Mouse (Mus musculus) embryonic facial prominence, embryonic 10.5 days (tissue): Measurements from ENCODE around the gene Hdgf. TPM values are rescaled to one million over a fixed set of nuclear protein-coding genes. Genes with fewer than 3 reads are reported as not detected.

Experiments
- polyA plus RNA-seq: library from polyadenylated mRNA; unstranded; fragments of >200 nt; fragmentation: Nextera tagmentation; extraction: Ambion mirVana; gene quantifications from 2 replicates; pipeline ENCODE4 v1.2.1, GENCODE M21; 2016

Gene Hdgf
- polyA plus RNA-seq, 1 experiment from 2014 or later, result 269 TPM

Other genes starting within 250 kb of the Hdgf start
- gene Lrrc71, start 157.7 kb upstream of the Hdgf start, polyA plus RNA-seq, result 0.28 and 0.41 TPM in 2 replicates
- gene Ntrk1, start 111.2 kb upstream of the Hdgf start, polyA plus RNA-seq, result 10.7 and 11.0 TPM in 2 replicates
- gene Insrr, start 109.4 kb upstream of the Hdgf start, polyA plus RNA-seq, result 0.49 and 0.54 TPM in 2 replicates
- gene Pear1, start 82.0 kb upstream of the Hdgf start, polyA plus RNA-seq, result 12.2 and 13.4 TPM in 2 replicates
- gene Sh2d2a, start 59.6 kb upstream of the Hdgf start, polyA plus RNA-seq, result not detected in 2 replicates
- gene Prcc, start 20.7 kb upstream of the Hdgf start, polyA plus RNA-seq, result 19.7 and 20.6 TPM in 2 replicates
- gene Mrpl24, start 13.2 kb downstream of the Hdgf start, polyA plus RNA-seq, result 78.4 and 79.3 TPM in 2 replicates
- 78.0 and 81.3 TPM in 2 replicates for gene Isg20l2, start 24.0 kb downstream of the Hdgf start, polyA plus RNA-seq
- 20.6 and 21.5 TPM in 2 replicates for gene Rrnad1, start 24.4 kb downstream of the Hdgf start, polyA plus RNA-seq
- 686 and 800 TPM in 2 replicates for gene Crabp2, start 42.3 kb downstream of the Hdgf start, polyA plus RNA-seq
- gene Nes, start 64.8 kb downstream of the Hdgf start, polyA plus RNA-seq, result 35.3 and 46.2 TPM in 2 replicates
- 0.32 and 0.41 TPM in 2 replicates for gene Bcan, start 93.9 kb downstream of the Hdgf start, polyA plus RNA-seq
- gene Hapln2, start 121.3 kb downstream of the Hdgf start, polyA plus RNA-seq, result not detected in 2 replicates
- gene Gpatch4, start 136.8 kb downstream of the Hdgf start, polyA plus RNA-seq, result 52.2 and 52.4 TPM in 2 replicates
- gene Naxe, start 152.2 kb downstream of the Hdgf start, polyA plus RNA-seq, result 126 and 145 TPM in 2 replicates
- gene Ttc24, start 172.0 kb downstream of the Hdgf start, polyA plus RNA-seq, result 0.09 and 0.24 TPM in 2 replicates
- gene Iqgap3, start 175.7 kb downstream of the Hdgf start, polyA plus RNA-seq, result 27.3 and 28.2 TPM in 2 replicates
- 11.1 and 12.1 TPM in 2 replicates for gene Mef2d, start 236.1 kb downstream of the Hdgf start, polyA plus RNA-seq